8 mouse cellular contexts compared by ENCODE assay signal in genomic region chr6:71823488-71823887, GRCm38 (mm10). TPM values are rescaled to one million over a fixed set of nuclear protein-coding genes. Genes with fewer than 3 reads are reported as not detected.
DNase-seq lines count a peak whose midpoint lies in the region; ATAC-seq and TF ChIP-seq lines count a peak whose summit lies in the region.

No protein-coding gene starts in this region.

- intact Hi-C loops in heart, postnatal 14 days (cut with DNase I), result no loop called here

- H3K4me3 ChIP-seq in forebrain, embryonic 14.5 days (ENCODE audit: low read depth, low read length), result peak overlapping the region; percentile 65
- peak overlapping the region; percentile 90 for H3K4me3 ChIP-seq in lung, adult 2 months (replicated peaks; ENCODE audit: extremely low read depth, low read depth, low read length)

- H3K9me3 ChIP-seq in forebrain, embryonic 14.5 days (replicated peaks; ENCODE audit: control insufficient read depth, low read length), result no peaks in the 10 kb centered on the region

- H3K4me2 ChIP-seq in forebrain, embryonic 14.5 days (ENCODE audit: low read length), result peak overlapping the region; percentile 77

- H3K27ac ChIP-seq in forebrain, embryonic 14.5 days (ENCODE audit: low read depth, low read length), result no peak overlapping the region

- peak overlapping the region; percentile 69 for H3K9ac ChIP-seq in forebrain, embryonic 14.5 days (ENCODE audit: low read length)

- peak; percentile 96 for DNase-seq in ES-CJ7 (ENCODE audit: low read depth, low spot score)
- DNase-seq in cerebellum, adult 11 months, result peak; percentile 78
- DNase-seq in forebrain, embryonic 14.5 days (ENCODE audit: low spot score), result peak; percentile 93
- DNase-seq in heart, postnatal 14 days, result peak; percentile 82 to 90
- peak; percentile 85 to 95 for DNase-seq in layer of hippocampus, adult 18-20 months (ENCODE audit: low spot score in 2 of 2)
- peak; percentile 88 for DNase-seq in lung, adult 2 months
- DNase-seq in thymus, adult 18-20 months, result peak; percentile 75 to 82

- H3K27me3 ChIP-seq in forebrain, embryonic 14.5 days (replicated peaks; ENCODE audit: control insufficient read depth, insufficient read depth, low read length), result no peaks in the 10 kb centered on the region

- peaks cover 2% of the 10 kb centered on the region for H3K36me3 ChIP-seq in forebrain, embryonic 14.5 days (ENCODE audit: control insufficient read depth, insufficient read depth, low read length)

- 0 out of 2 replicates have a peak, but pooled peaks cover 4% of the 10 kb centered on the region for H3K4me1 ChIP-seq in forebrain, embryonic 14.5 days (ENCODE audit: control insufficient read depth, insufficient read depth, low read length)
- H3K4me1 ChIP-seq in lung, adult 2 months (ENCODE audit: control insufficient read depth, insufficient read depth, low read length), result no peaks in the 10 kb centered on the region

- peak; percentile 70; the same call in 1 of the 2 replicates for TF ChIP-seq POLR2A in lung, adult 2 months (IDR thresholded peaks at IDR 0.05; ENCODE audit: borderline replicate concordance, extremely low read depth, low read depth, low read length)

- TF ChIP-seq CTCF in lung, adult 2 months (IDR thresholded peaks at IDR 0.05; ENCODE audit: insufficient read depth, low read length), result no peak

- 0% methylated on average over 19 of the region's 19 CpGs for WGBS in forebrain, embryonic 14.5 days
- under 1% methylated on average over 19 of the region's 19 CpGs for WGBS in lung, adult 2 months

- peak; percentile 94 for ATAC-seq in forebrain, embryonic 14.5 days
- ATAC-seq in neutrophil, adult 5-6 weeks (ENCODE audit: extremely low read depth, insufficient number of reproducible peaks, low FRiP score, poor library complexity, severe bottlenecking), result peak; percentile 100

RNA-seq across cellular contexts. Expression of gene Mrpl35, which starts 3.3 kb away (rescaled TPM):
- polyA plus RNA-seq in forebrain, embryonic 14.5 days (2014; fragmentation: Nextera tagmentation; extraction: Ambion mirVana), result 44.9 and 51.5 TPM in 2 replicates
- total RNA-seq in heart, postnatal 14 days (2021), result 10 to 100 TPM; 45.3 to 48.3 TPM
- 10 to 100 TPM; 31.8 to 32.0 TPM for total RNA-seq in layer of hippocampus, adult 18-20 months (2021)
- 3.5 and 6.2 TPM in 2 replicates for polyA plus RNA-seq in lung, adult 2 months (2012; rRNA removed)
- 2.8 and 6.2 TPM in 2 replicates for total RNA-seq in neutrophil, adult 5-6 weeks (2017)

RNA-seq across cellular contexts. Expression of gene Immt, which starts 7.6 kb away (rescaled TPM):
- polyA plus RNA-seq in forebrain, embryonic 14.5 days (2014; fragmentation: Nextera tagmentation; extraction: Ambion mirVana), result 157 and 163 TPM in 2 replicates
- total RNA-seq in heart, postnatal 14 days (2021), result 100 to 1,000 TPM; 596 to 612 TPM
- total RNA-seq in layer of hippocampus, adult 18-20 months (2021), result 100 to 1,000 TPM; 132 to 141 TPM
- 26.4 and 33.5 TPM in 2 replicates for polyA plus RNA-seq in lung, adult 2 months (2012; rRNA removed)
- 86.3 and 97.9 TPM in 2 replicates for total RNA-seq in neutrophil, adult 5-6 weeks (2017)
